Mouse (Mus musculus) adrenal gland, postnatal 0 days (tissue): ENCODE data around the gene Scp2. TPM values are rescaled to one million over a fixed set of nuclear protein-coding genes. Genes with fewer than 3 reads are reported as not detected.

Source experiments
- microRNA-seq: library from miRNA; unstranded; fragments of <30 nt; microRNA quantifications from one replicate; pipeline ENCODE4, GENCODE M21; 2016; ENCODE audit warnings: borderline replicate concordance; ENCODE audit not compliant: insufficient number of aligned reads
- polyA plus RNA-seq: library from polyadenylated mRNA; unstranded; fragments of >200 nt; fragmentation: Nextera tagmentation; extraction: Ambion mirVana; gene quantifications from 2 replicates; pipeline ENCODE4 v1.2.1, GENCODE M21; 2015

Gene Scp2
- 422 and 442 TPM in 2 replicates for polyA plus RNA-seq

DNA sequence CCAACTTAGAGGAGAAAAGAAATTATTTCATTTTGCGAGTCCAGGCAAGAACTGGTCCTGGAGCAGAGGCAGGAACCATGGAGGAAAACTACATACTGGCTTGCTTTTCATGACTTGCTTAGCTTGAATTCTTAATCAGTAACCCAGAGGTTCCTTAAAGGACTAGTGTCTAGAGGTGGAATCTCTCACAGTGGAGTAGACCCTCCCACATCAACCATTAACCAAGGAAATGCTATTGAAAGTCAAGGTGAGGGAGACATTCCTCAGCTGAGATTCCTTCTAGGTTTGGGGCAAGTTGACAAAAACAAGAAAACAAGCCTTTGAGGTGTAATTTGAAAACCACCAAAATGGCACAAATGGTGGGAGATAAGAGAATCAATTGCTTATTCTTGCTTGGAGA is at the start of gene Scp2:
Gene Scp2, minus strand, starts transcription at position 119 of the 400 bp plus-strand sequence.

DNA sequence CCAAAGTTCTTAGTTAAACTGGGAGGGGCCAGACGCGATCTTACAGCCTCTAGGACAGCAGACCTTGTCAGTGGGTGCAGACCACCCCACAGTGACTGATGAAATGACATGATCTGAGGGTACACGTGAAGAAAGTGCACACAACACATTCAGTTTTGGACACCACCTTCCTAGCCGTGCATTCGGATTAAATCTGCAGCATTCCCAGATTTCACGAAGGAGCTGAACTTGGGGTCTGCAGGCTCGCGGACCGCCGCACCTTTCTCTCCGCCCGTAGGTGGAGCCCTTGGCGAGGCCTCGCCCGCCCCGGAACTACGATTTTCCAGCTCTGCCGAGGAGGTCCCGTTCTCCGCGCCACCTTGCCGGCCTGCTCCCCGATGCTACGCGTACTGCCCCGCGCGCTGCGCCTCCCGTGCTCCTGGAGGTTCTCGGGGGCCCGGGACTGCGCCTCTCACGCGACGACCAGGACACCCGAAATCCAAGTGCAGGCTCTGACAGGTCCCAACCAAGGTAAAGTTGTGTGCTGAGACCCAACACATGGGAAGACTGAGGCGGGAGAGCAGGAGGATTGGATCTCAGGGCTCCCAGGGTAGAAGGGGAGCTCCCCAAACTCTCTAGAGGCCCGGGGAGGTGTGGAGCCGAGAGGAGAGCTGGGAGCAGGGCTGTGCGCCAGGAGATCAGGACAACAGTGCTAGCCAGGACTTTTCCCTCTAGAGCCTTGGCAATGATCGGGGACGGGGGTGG is 20.5 kb upstream of the Scp2 start, which contains the start of gene Echdc2:
Gene Echdc2, plus strand, starts transcription at position 286 of the 744 bp plus-strand sequence.

DNA sequence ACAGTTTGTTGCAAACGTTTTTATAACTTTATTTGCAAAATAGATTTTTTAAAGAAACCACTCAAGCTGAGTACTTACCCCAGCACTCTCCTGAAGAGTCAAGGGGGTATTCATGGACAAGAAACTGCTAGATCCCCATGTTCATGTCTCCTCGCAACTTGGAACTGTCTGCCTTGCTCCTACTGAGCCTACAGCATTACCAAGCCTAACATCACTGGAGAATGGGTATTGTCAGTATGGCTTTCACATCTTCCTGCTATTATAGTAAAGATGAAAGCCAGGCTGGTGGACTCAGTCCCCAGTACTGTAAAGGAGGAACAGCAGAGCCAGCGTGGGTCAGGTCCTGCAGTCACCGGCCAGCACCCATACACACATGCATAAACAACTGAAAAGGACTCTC is 48.5 kb downstream of the Scp2 start, which contains the start of gene Podn:
Gene Podn, minus strand, starts transcription at position 101 of the 400 bp plus-strand sequence.

Small RNAs within 50 kb of the gene (microRNA-seq; reads per million reads assigned to microRNA genes)
- gene Mir6397 = not detected

Other genes with a start within 250 kb of the Scp2 start
- 48.6 and 92.1 TPM in 2 replicates for gene Cpt2, start 221.4 kb downstream of the Scp2 start, polyA plus RNA-seq
- gene Slc1a7, start 176.7 kb downstream of the Scp2 start, polyA plus RNA-seq = 0.52 and 0.58 TPM in 2 replicates
- gene Podn, start 48.6 kb downstream of the Scp2 start, polyA plus RNA-seq = 6.5 and 20.0 TPM in 2 replicates
- gene Echdc2, start 20.4 kb upstream of the Scp2 start, polyA plus RNA-seq = 29.6 and 40.9 TPM in 2 replicates
- 0.07 TPM in 1 of 2 replicates, not detected in the other for gene Zyg11a, start 73.0 kb upstream of the Scp2 start, polyA plus RNA-seq
- gene Zyg11b, start 156.1 kb upstream of the Scp2 start, polyA plus RNA-seq = 7.5 and 7.8 TPM in 2 replicates
- 84.4 and 103 TPM in 2 replicates for gene Coa7, start 183.1 kb upstream of the Scp2 start, polyA plus RNA-seq
- 7.7 and 18.6 TPM in 2 replicates for gene Shisal2a, start 238.4 kb upstream of the Scp2 start, polyA plus RNA-seq